Mouse (Mus musculus) hindbrain, embryonic 16.5 days (tissue): ENCODE data around the gene Tulp2. TPM values are rescaled to one million over a fixed set of nuclear protein-coding genes. Genes with fewer than 3 reads are reported as not detected.

Experiments used
- ATAC-seq: fragments of 200-750 bp; cut with Nextera tagmentation; 2 replicates; pipeline ENCODE4 v1.8.0; 2017; ENCODE audit warnings: moderate TSS enrichment, moderate library complexity
- H3K27ac ChIP-seq: fragments of 300-500 bp; sonication (generic); 2 replicates; pipeline ENCODE4 v1.5.1; 2014; ENCODE audit warnings: low read depth, mild to moderate bottlenecking, control low read depth, low read length, moderate library complexity
- H3K27me3 ChIP-seq: fragments of 300-500 bp; sonication (generic); replicated peaks from 2 replicates; pipeline ENCODE4 v1.6.1; 2014; ENCODE audit warnings: low read length; ENCODE audit not compliant: control insufficient read depth, insufficient read depth
- H3K36me3 ChIP-seq: fragments of 300-500 bp; sonication (generic); 2 replicates; pipeline ENCODE4 v1.6.1; 2014; ENCODE audit warnings: mild to moderate bottlenecking, low read length, moderate library complexity, mixed read lengths; ENCODE audit not compliant: control insufficient read depth, insufficient read depth
- H3K4me1 ChIP-seq: fragments of 300-500 bp; sonication (generic); 2 replicates; pipeline ENCODE4 v1.6.1; 2014; ENCODE audit warnings: low read depth, low read length; ENCODE audit not compliant: control insufficient read depth, insufficient read depth
- H3K4me2 ChIP-seq: fragments of 300-500 bp; sonication (generic); 2 replicates; pipeline ENCODE4 v1.6.1; 2014; ENCODE audit warnings: mild to moderate bottlenecking, low read length, control low read depth, moderate library complexity
- H3K4me3 ChIP-seq: fragments of 300-500 bp; sonication (generic); 2 replicates; pipeline ENCODE4 v1.5.1; 2014; ENCODE audit warnings: mild to moderate bottlenecking, low read length, control low read depth, moderate library complexity
- H3K9ac ChIP-seq: fragments of 300-500 bp; sonication (generic); 2 replicates; pipeline ENCODE4 v1.6.1; 2014; ENCODE audit warnings: low read depth, mild to moderate bottlenecking, control low read depth, low read length, moderate library complexity
- H3K9me3 ChIP-seq: fragments of 300-500 bp; sonication (generic); 2 replicates; pipeline ENCODE4 v1.6.1; 2014; ENCODE audit warnings: mild to moderate bottlenecking, low read length, moderate library complexity; ENCODE audit not compliant: control insufficient read depth
- WGBS: fragments of 180-500 bp; shearing (Covaris S2); extraction: QIAGEN DNeasy Blood & Tissue Kit; methylation state at CpG from one replicate; pipeline ENCODE4 v1.1.7; 2014; 5-methylcytosine and 5-hydroxymethylcytosine counted together
- polyA plus RNA-seq: library from polyadenylated mRNA; unstranded; fragments of >200 nt; fragmentation: Nextera tagmentation; extraction: Ambion mirVana; gene quantifications from 2 replicates; pipeline ENCODE4 v1.2.1, GENCODE M21; 2015

Tulp2 gene
- polyA plus RNA-seq, 1 experiment from 2014 or later: 0.20 TPM

DNA sequence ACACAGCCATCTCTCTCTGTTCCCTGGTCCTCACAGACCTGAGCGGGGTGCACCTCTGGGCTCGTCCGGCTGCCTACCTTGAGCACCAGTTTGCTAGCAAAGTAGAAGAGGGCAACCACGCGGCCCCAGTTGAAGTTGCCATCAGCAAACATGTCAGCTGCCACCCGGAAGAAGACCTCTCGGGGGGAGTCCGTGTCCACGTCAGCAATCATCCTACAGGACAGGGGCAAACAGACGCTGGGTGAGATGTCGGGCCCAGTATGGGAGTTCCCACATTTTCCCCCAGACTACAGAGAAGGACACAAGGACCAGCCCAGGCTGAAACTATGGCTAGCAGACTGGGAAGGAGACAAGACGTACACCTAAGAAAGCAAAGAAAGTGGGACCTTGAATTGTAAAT lies 16.6 kb upstream of the Tulp2 start:
- 93% methylated on average over 12 of the region's 12 CpGs for WGBS
- H3K36me3 ChIP-seq: peaks cover 4% of the 10 kb centered on the region
- no peak overlapping the region for H3K9ac ChIP-seq
- H3K9me3 ChIP-seq: no peaks in the 10 kb centered on the region
- no peak for ATAC-seq
- H3K4me2 ChIP-seq: no peak overlapping the region; the same call in 1 of the 2 replicates
- peaks cover 27% of the 10 kb centered on the region for H3K4me1 ChIP-seq
- H3K27ac ChIP-seq: no peak overlapping the region
- H3K4me3 ChIP-seq: no peak overlapping the region
- H3K27me3 ChIP-seq: no peaks in the 10 kb centered on the region

GRCm38 (mm10) chr7:45465549-45465948 lies 16.1 kb upstream of the Tulp2 start:
- 83% methylated on average over 9 of the region's 9 CpGs for WGBS
- Histone ChIP-seq H3K4me1 (peaks cover 23% of the 10 kb centered on the region), H3K9me3 (no peaks in the 10 kb centered on the region), H3K4me2 (peak overlapping the region; percentile 92), H3K36me3 (peaks cover 4% of the 10 kb centered on the region), H3K4me3 (peak overlapping the region; percentile 80), H3K27me3 (no peaks in the 10 kb centered on the region), H3K9ac (peak overlapping the region; percentile 90), H3K27ac (no peak overlapping the region; the same call in 1 of the 2 replicates)
- ATAC-seq: 0 out of 2 replicates have a peak, but pooled peaks have one; percentile 5

DNA sequence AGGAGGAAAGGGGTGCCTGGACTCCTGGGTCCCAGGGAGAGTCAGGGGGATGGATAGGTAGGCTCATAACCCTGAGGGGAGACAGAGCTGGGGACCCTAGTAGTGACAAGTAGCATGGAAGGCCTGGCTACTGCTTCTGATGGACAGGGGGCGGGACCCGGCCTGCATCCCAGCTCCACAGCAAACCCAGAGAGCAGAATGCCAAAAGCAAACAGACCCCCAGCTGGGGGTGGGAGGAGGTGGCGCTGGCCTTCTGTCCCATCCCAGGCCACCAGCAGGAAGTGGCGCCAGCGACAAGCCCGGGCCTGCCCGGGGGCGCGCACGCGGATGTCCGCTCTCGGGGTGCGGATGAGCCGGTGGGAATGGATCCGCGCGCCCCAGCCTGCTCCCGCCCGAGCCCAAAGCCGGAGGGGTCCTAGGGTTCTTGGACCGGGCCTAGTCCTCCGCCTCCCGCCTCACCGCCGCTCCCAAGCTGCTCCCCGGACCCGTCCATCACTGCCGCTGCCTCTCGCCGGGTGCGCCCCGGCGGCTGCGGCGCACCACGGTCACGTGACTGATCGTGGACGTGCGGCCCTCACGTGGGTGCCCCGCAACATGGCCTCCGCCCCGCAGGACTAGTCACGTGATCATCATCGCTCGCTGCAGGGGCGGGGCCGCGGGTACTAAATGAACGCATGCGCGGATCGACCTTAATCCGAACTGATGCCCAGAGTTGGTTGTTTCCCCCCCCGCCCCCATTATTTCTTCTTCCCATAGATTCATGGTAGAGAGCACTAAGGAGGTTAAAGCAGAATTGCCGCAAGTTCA lies 15.2 kb upstream of the Tulp2 start, which contains the start of gene Bax:
Bax (minus strand) TSS at position 616 of the 807 bp plus-strand sequence.
- peak within 1 kb of the TSS; percentile 81 for H3K27ac ChIP-seq
- peaks cover 4% of the 10 kb centered on the region for H3K36me3 ChIP-seq
- H3K4me2 ChIP-seq: peak within 1 kb of the TSS; percentile 92
- H3K4me1 ChIP-seq: peaks cover 17% of the 10 kb centered on the region
- H3K27me3 ChIP-seq: no peaks in the 10 kb centered on the region
- H3K9me3 ChIP-seq: no peaks in the 10 kb centered on the region
- peak within 1 kb of the TSS; percentile 80 for H3K4me3 ChIP-seq
- ATAC-seq: peak; percentile 66
- H3K9ac ChIP-seq: peak within 1 kb of the TSS; percentile 90
- WGBS: under 1% methylated on average over 39 of the region's 58 CpGs

DNA sequence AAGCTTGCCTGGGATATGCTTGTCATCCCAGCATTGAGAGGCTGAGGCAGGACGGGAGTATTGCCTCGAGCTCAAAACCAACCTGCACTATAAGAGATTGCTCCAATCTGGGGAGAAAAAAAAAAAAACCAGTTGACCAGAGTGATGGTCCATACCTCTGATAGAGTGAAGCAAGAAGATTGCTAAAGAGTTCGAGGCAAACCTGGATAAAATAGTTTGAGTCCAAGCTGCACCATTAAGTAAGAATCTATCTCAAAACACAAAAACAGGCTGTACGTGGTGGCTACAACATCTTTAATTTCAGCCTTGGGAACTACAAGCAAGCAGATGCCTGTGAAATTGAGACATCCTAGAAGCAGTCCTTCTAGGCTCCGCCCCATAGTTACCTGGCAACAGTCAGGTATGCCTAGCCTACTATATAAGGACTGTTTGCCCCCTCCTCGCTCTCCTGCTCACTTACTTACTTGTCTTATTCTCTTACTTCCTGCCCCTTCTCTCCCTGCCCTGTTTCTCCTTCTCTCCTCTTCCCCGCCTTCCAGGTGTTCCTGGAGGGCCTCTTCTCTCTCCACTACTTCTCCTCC lies 14.5 kb upstream of the Tulp2 start:
- no peak overlapping the region; the same call in 1 of the 2 replicates for H3K27ac ChIP-seq
- peak overlapping the region; percentile 80 for H3K4me3 ChIP-seq
- peak overlapping the region; percentile 92 for H3K4me2 ChIP-seq
- H3K9ac ChIP-seq: peak overlapping the region; percentile 15
- no peaks in the 10 kb centered on the region for H3K27me3 ChIP-seq
- H3K9me3 ChIP-seq: no peaks in the 10 kb centered on the region
- H3K4me1 ChIP-seq: peaks cover 17% of the 10 kb centered on the region
- no peaks in the 10 kb centered on the region; the same call in 1 of the 2 replicates for H3K36me3 ChIP-seq
- peak; percentile 22; the same call in 1 of the 2 replicates for ATAC-seq
- WGBS: 35% methylated on average over 7 of the region's 7 CpGs

DNA sequence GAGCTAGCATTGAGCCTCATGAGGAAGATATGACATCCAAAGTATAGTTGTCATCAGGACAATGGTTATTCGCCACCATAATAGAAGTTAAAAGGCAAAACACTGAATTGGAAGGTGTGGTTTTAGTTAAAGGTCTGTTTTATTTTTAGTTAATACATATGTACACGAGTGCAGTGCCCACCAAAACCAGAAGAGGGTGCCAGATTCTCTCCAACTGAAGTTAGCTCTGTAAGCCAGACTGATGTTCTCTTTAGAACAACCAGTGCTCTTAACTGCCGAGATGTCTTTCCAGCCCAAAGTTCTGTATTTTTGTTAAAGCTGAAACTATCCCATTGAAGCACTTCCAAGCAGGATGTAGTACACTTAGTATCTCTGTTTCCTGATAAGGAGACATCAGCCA lies 10.8 kb upstream of the Tulp2 start:
- Histone ChIP-seq H3K9ac (no peak overlapping the region), H3K4me2 (no peak overlapping the region), H3K4me3 (no peak overlapping the region), H3K4me1 (peaks cover 7% of the 10 kb centered on the region), H3K36me3 (no peaks in the 10 kb centered on the region), H3K9me3 (no peaks in the 10 kb centered on the region), H3K27ac (no peak overlapping the region), H3K27me3 (no peaks in the 10 kb centered on the region)
- 16% methylated on average over 3 of the region's 3 CpGs for WGBS
- ATAC-seq: no peak

DNA sequence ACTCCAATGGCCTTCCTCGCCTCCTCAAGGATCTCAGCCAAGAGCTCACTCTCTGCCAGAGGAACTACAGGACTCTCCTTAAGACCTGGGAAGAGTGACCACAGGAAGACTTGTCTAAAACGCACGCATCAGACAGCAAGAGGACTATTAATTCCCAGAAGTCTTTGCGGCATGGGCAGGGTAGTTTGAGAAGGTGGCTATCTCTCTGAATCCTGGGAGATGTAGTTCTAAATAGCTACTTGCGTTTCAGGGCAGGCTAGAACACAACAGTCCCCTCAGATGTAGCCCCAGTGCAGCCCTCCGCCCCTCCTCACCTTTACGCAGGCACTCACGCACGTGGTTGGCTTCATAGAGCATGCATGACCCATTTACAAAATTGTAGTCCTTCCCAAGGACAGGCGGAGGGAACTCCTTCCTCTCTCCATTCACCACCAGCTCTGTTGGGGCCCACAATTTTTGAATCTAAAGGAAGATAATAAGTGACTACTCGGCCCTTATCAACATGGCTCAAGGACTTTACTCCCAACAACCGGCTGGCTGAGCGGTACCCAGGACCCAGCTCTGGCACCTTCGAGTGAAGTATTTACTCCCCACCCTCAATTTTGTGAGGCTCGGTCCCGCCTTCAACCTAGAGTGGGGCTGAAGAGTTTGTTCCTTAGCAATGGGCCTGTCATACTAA lies 6.2 kb upstream of the Tulp2 start:
- Histone ChIP-seq H3K9ac (no peak overlapping the region), H3K9me3 (no peaks in the 10 kb centered on the region), H3K36me3 (no peaks in the 10 kb centered on the region), H3K27me3 (no peaks in the 10 kb centered on the region), H3K4me1 (no peaks in the 10 kb centered on the region), H3K4me2 (peak overlapping the region; percentile 36), H3K4me3 (no peak overlapping the region; the same call in 1 of the 2 replicates), H3K27ac (no peak overlapping the region)
- ATAC-seq: no peak
- WGBS: 74% methylated on average over 16 of the region's 16 CpGs

DNA sequence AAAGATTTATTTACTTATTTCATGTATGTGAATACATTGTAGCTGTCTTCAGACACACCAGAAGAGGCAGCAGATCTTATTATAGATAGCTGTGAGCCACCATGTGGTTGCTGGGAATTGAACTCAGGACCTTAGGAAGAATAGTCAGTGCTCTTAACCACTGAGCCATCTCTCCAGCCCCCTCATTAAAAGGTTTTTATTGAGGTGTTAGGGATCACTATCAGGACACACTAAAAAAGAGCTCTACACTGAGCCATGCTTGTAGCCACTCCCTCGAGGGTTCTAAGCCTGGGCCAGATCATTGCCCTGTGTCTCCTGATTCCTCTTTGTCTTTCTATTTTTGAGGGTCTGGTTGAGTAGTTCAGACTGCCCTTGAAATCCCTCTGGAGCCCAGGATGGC lies 5.2 kb upstream of the Tulp2 start:
- Histone ChIP-seq H3K9me3 (no peaks in the 10 kb centered on the region), H3K9ac (no peak overlapping the region), H3K27me3 (no peaks in the 10 kb centered on the region), H3K4me3 (no peak overlapping the region), H3K4me1 (no peaks in the 10 kb centered on the region), H3K27ac (no peak overlapping the region), H3K4me2 (no peak overlapping the region), H3K36me3 (no peaks in the 10 kb centered on the region)
- ATAC-seq: no peak
- 62% methylated on average over 1 of the region's 1 CpGs for WGBS

GRCm38 (mm10) chr7:45477003-45477402 lies 4.7 kb upstream of the Tulp2 start:
- Histone ChIP-seq H3K4me2 (no peak overlapping the region), H3K9me3 (no peaks in the 10 kb centered on the region), H3K4me1 (no peaks in the 10 kb centered on the region), H3K36me3 (no peaks in the 10 kb centered on the region), H3K27me3 (no peaks in the 10 kb centered on the region), H3K9ac (no peak overlapping the region), H3K4me3 (no peak overlapping the region), H3K27ac (no peak overlapping the region)
- ATAC-seq: 0 out of 2 replicates have a peak, but pooled peaks have one; percentile 18
- WGBS: 8% methylated on average over 3 of the region's 3 CpGs

DNA sequence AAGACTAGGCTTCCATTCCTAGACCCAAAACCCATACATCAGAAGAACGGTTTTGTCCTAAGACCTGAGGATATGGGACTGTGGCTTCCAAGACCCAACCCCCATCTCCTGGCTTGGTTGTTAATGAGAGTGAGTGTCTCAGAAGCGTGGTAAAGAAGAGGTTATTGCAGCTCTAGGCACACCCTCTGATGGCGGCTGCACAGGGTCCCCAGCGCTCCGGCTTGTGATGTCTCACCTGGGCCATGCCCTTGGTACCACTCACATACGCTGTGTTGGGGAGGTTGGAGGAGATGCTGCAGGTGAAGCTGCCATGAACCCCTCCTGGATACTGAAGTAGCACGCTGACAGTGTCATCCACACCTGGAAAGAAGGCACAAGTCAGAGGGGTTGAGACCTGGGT lies 2.9 kb upstream of the Tulp2 start:
- no peak overlapping the region for H3K4me2 ChIP-seq
- ATAC-seq: no peak
- H3K27ac ChIP-seq: no peak overlapping the region
- WGBS: 95% methylated on average over 7 of the region's 7 CpGs
- H3K36me3 ChIP-seq: no peaks in the 10 kb centered on the region
- H3K9ac ChIP-seq: no peak overlapping the region
- no peaks in the 10 kb centered on the region for H3K27me3 ChIP-seq
- no peaks in the 10 kb centered on the region for H3K9me3 ChIP-seq
- no peak overlapping the region for H3K4me3 ChIP-seq
- no peaks in the 10 kb centered on the region for H3K4me1 ChIP-seq
